Mouse (Mus musculus) hindbrain, embryonic 12.5 days (tissue): ENCODE measurements around the gene Slc2a1. TPM values are rescaled to one million over a fixed set of nuclear protein-coding genes. Genes with fewer than 3 reads are reported as not detected.

Source experiments
- ATAC-seq: fragments of 200-750 bp; cut with Nextera tagmentation; 2 replicates; pipeline ENCODE4 v1.8.0; 2017; ENCODE audit warnings: moderate TSS enrichment; ENCODE audit not compliant: low FRiP score
- H3K27ac ChIP-seq: fragments of 300-500 bp; sonication (generic); 2 replicates; pipeline ENCODE4 v1.5.1; 2016; ENCODE audit warnings: mild to moderate bottlenecking
- H3K27me3 ChIP-seq: fragments of 300-500 bp; sonication (generic); 2 replicates; pipeline ENCODE4 v1.6.1; 2016; ENCODE audit warnings: mild to moderate bottlenecking
- H3K36me3 ChIP-seq: fragments of 300-500 bp; sonication (generic); 2 replicates; pipeline ENCODE4 v1.6.1; 2016; ENCODE audit warnings: mild to moderate bottlenecking
- H3K4me1 ChIP-seq: fragments of 300-500 bp; sonication (generic); 2 replicates; pipeline ENCODE4 v1.6.1; 2016
- H3K4me2 ChIP-seq: fragments of 300-500 bp; sonication (generic); replicated peaks from 2 replicates; pipeline ENCODE4 v1.6.1; 2016; ENCODE audit warnings: mild to moderate bottlenecking
- H3K4me3 ChIP-seq: fragments of 300-500 bp; sonication (generic); 2 replicates; pipeline ENCODE4 v1.5.1; 2016; ENCODE audit warnings: mild to moderate bottlenecking
- H3K9ac ChIP-seq: fragments of 300-500 bp; sonication (generic); 2 replicates; pipeline ENCODE4 v1.6.1; 2016; ENCODE audit warnings: mild to moderate bottlenecking, moderate library complexity
- H3K9me3 ChIP-seq: fragments of 300-500 bp; sonication (generic); replicated peaks from 2 replicates; pipeline ENCODE4 v1.6.1; 2016; ENCODE audit warnings: mild to moderate bottlenecking
- WGBS: fragments of 180-500 bp; shearing (Covaris S2); methylation state at CpG from one replicate; pipeline ENCODE4 v1.1.7; 2016; 5-methylcytosine and 5-hydroxymethylcytosine counted together
- polyA plus RNA-seq: library from polyadenylated mRNA; unstranded; fragments of >200 nt; fragmentation: Nextera tagmentation; extraction: Ambion mirVana; gene quantifications from 2 replicates; pipeline ENCODE4 v1.2.1, GENCODE M21; 2016

Slc2a1 gene
- polyA plus RNA-seq, 1 experiment from 2014 or later: 112 TPM

GRCm38 (mm10) chr4:119102350-119103126, 6.0 kb upstream of the Slc2a1 start:
- Histone ChIP-seq H3K4me1 (peaks cover 13% of the 10 kb centered on the region), H3K9ac (no peak overlapping the region), H3K4me3 (no peak overlapping the region), H3K9me3 (no peaks in the 10 kb centered on the region), H3K36me3 (no peaks in the 10 kb centered on the region), H3K27ac (no peak overlapping the region), H3K27me3 (no peaks in the 10 kb centered on the region), H3K4me2 (no peak overlapping the region)
- WGBS: 77% methylated on average over 7 of the region's 7 CpGs
- ATAC-seq: no peak

- no peak for ATAC-seq
- peaks cover 17% of the 10 kb centered on the region for H3K4me1 ChIP-seq
- H3K27me3 ChIP-seq: no peaks in the 10 kb centered on the region
- no peak overlapping the region for H3K4me3 ChIP-seq
- H3K27ac ChIP-seq: no peak overlapping the region
- no peak overlapping the region for H3K9ac ChIP-seq
- H3K9me3 ChIP-seq: no peaks in the 10 kb centered on the region
- WGBS: 44% methylated on average over 4 of the region's 4 CpGs
- H3K36me3 ChIP-seq: no peaks in the 10 kb centered on the region
- peak overlapping the region; percentile 54; the same call in 1 of the 2 replicates for H3K4me2 ChIP-seq
Observed at GRCm38 (mm10) chr4:119104847-119105246, 3.7 kb upstream of the Slc2a1 start.

- H3K27ac ChIP-seq: peak overlapping the region; percentile 64
Observed at GRCm38 (mm10) chr4:119105704-119106103, 2.8 kb upstream of the Slc2a1 start.

GRCm38 (mm10) chr4:119107867-119108266, 644 bp upstream of the Slc2a1 start:
- peak overlapping the region; percentile 68 for H3K4me2 ChIP-seq
- H3K27ac ChIP-seq: peak overlapping the region; percentile 96; the same call in 1 of the 2 replicates
- H3K4me1 ChIP-seq: peaks cover 46% of the 10 kb centered on the region

More at GRCm38 (mm10) chr4:119105704-119106103, 2.8 kb upstream of the Slc2a1 start:
- Histone ChIP-seq H3K9ac (peak overlapping the region; percentile 48), H3K4me3 (peak overlapping the region; percentile 32), H3K36me3 (no peaks in the 10 kb centered on the region), H3K4me1 (peaks cover 25% of the 10 kb centered on the region), H3K4me2 (peak overlapping the region; percentile 54), H3K9me3 (no peaks in the 10 kb centered on the region), H3K27me3 (no peaks in the 10 kb centered on the region)
- under 1% methylated on average over 18 of the region's 18 CpGs for WGBS
- ATAC-seq: 0 out of 2 replicates have a peak, but pooled peaks have one; percentile 15

GRCm38 (mm10) chr4:119109640-119110039, 1.1 kb downstream of the Slc2a1 start:
- Histone ChIP-seq H3K4me1 (peaks cover 46% of the 10 kb centered on the region), H3K4me3 (peak overlapping the region; percentile 81), H3K9me3 (no peaks in the 10 kb centered on the region), H3K4me2 (peak overlapping the region; percentile 68), H3K36me3 (no peaks in the 10 kb centered on the region; the same call in 1 of the 2 replicates), H3K27me3 (no peaks in the 10 kb centered on the region), H3K27ac (peak overlapping the region; percentile 96), H3K9ac (peak overlapping the region; percentile 88)
- 10% methylated on average over 11 of the region's 11 CpGs for WGBS
- ATAC-seq: no peak

More at GRCm38 (mm10) chr4:119107867-119108266, 644 bp upstream of the Slc2a1 start:
- 75% methylated on average over 2 of the region's 2 CpGs for WGBS
- Histone ChIP-seq H3K9ac (no peak overlapping the region), H3K4me3 (peak overlapping the region; percentile 81; the same call in 1 of the 2 replicates), H3K36me3 (no peaks in the 10 kb centered on the region; the same call in 1 of the 2 replicates), H3K27me3 (no peaks in the 10 kb centered on the region), H3K9me3 (no peaks in the 10 kb centered on the region)
- no peak for ATAC-seq

- Histone ChIP-seq H3K27me3 (no peaks in the 10 kb centered on the region), H3K36me3 (no peaks in the 10 kb centered on the region; the same call in 1 of the 2 replicates), H3K4me3 (peak overlapping the region; percentile 81), H3K9ac (peak overlapping the region; percentile 35; the same call in 1 of the 2 replicates), H3K4me1 (peaks cover 40% of the 10 kb centered on the region), H3K4me2 (peak overlapping the region; percentile 68), H3K27ac (no peak overlapping the region), H3K9me3 (no peaks in the 10 kb centered on the region)
- no peak for ATAC-seq
- WGBS: 35% methylated on average over 5 of the region's 5 CpGs
Observed at GRCm38 (mm10) chr4:119110512-119110911, 2.0 kb downstream of the Slc2a1 start.

GRCm38 (mm10) chr4:119111410-119111809, 2.9 kb downstream of the Slc2a1 start:
- Histone ChIP-seq H3K4me3 (0 out of 2 replicates have a peak overlapping the region, but pooled peaks have one; percentile 4), H3K4me1 (peaks cover 38% of the 10 kb centered on the region), H3K27ac (no peak overlapping the region), H3K9ac (no peak overlapping the region; the same call in 1 of the 2 replicates), H3K9me3 (no peaks in the 10 kb centered on the region), H3K4me2 (peak overlapping the region; percentile 68), H3K36me3 (peaks cover 1% of the 10 kb centered on the region; the same call in 1 of the 2 replicates), H3K27me3 (no peaks in the 10 kb centered on the region)
- ATAC-seq: no peak
- 51% methylated on average over 5 of the region's 5 CpGs for WGBS

GRCm38 (mm10) chr4:119112256-119112885, 3.9 kb downstream of the Slc2a1 start:
- WGBS: 11% methylated on average over 2 of the region's 2 CpGs
- H3K9me3 ChIP-seq: no peaks in the 10 kb centered on the region
- H3K9ac ChIP-seq: peak overlapping the region; percentile 24; the same call in 1 of the 2 replicates
- H3K27ac ChIP-seq: peak overlapping the region; percentile 18; the same call in 1 of the 2 replicates
- ATAC-seq: no peak
- H3K4me2 ChIP-seq: no peak overlapping the region; the same call in 1 of the 2 replicates
- H3K36me3 ChIP-seq: peaks cover 3% of the 10 kb centered on the region; the same call in 1 of the 2 replicates
- H3K27me3 ChIP-seq: no peaks in the 10 kb centered on the region
- peaks cover 39% of the 10 kb centered on the region for H3K4me1 ChIP-seq
- H3K4me3 ChIP-seq: no peak overlapping the region

GRCm38 (mm10) chr4:119115611-119116070, 7.1 kb downstream of the Slc2a1 start:
- no peak overlapping the region for H3K4me3 ChIP-seq
- no peak overlapping the region for H3K27ac ChIP-seq
- no peak for ATAC-seq
- 58% methylated on average over 6 of the region's 6 CpGs for WGBS
- no peak overlapping the region for H3K9ac ChIP-seq
- H3K9me3 ChIP-seq: no peaks in the 10 kb centered on the region
- H3K36me3 ChIP-seq: peaks cover 10% of the 10 kb centered on the region; the same call in 1 of the 2 replicates
- peaks cover 28% of the 10 kb centered on the region for H3K4me1 ChIP-seq
- H3K4me2 ChIP-seq: no peak overlapping the region
- no peaks in the 10 kb centered on the region for H3K27me3 ChIP-seq

- Histone ChIP-seq H3K4me1 (peaks cover 21% of the 10 kb centered on the region), H3K4me3 (no peak overlapping the region), H3K9ac (no peak overlapping the region), H3K27ac (no peak overlapping the region), H3K27me3 (no peaks in the 10 kb centered on the region), H3K36me3 (peaks cover 17% of the 10 kb centered on the region; the same call in 1 of the 2 replicates), H3K9me3 (no peaks in the 10 kb centered on the region), H3K4me2 (no peak overlapping the region)
- WGBS: 62% methylated on average over 1 of the region's 1 CpGs
- ATAC-seq: no peak
Observed at GRCm38 (mm10) chr4:119116336-119116735, 7.8 kb downstream of the Slc2a1 start.

GRCm38 (mm10) chr4:119117571-119117970, 9.1 kb downstream of the Slc2a1 start:
- Histone ChIP-seq H3K4me1 (peaks cover 9% of the 10 kb centered on the region), H3K4me3 (no peak overlapping the region), H3K9me3 (no peaks in the 10 kb centered on the region), H3K36me3 (peaks cover 21% of the 10 kb centered on the region; the same call in 1 of the 2 replicates), H3K9ac (no peak overlapping the region), H3K27ac (no peak overlapping the region), H3K27me3 (no peaks in the 10 kb centered on the region), H3K4me2 (no peak overlapping the region)
- no peak for ATAC-seq
- WGBS: 75% methylated on average over 5 of the region's 5 CpGs

GRCm38 (mm10) chr4:119118659-119119077, 10.2 kb downstream of the Slc2a1 start:
- Histone ChIP-seq H3K27ac (no peak overlapping the region), H3K4me1 (peaks cover 6% of the 10 kb centered on the region; the same call in 1 of the 2 replicates), H3K4me2 (no peak overlapping the region), H3K27me3 (no peaks in the 10 kb centered on the region), H3K9ac (no peak overlapping the region), H3K4me3 (no peak overlapping the region), H3K9me3 (no peaks in the 10 kb centered on the region), H3K36me3 (peaks cover 23% of the 10 kb centered on the region; the same call in 1 of the 2 replicates)
- WGBS: 61% methylated on average over 4 of the region's 4 CpGs
- no peak for ATAC-seq
